Mouse (Mus musculus): Measurements from ENCODE around the gene Mrpl33.

DNA sequence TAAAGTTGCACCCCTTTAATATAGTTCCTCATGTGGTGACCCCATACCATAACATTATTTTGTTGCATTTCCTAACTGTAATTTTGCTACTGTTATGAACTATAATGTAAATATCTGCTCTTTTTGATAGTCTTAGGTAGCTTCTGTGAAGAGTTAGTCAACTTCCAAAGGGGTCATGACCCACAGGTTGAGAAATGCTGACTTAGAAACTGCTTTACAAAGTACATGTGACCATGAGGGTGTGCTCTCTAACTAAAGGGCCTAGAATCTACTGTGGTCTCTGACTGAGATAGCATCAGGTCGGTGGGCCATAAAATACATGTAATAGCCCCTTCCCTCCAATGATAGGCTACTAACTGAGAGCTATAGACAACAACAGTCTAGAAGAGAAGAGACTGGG lies 81.3 kb downstream of the Mrpl33 start:
- TF ChIP-seq EP300 (IDR thresholded peaks at IDR 0.05) (no peak), CTCF (IDR thresholded peaks at IDR 0.05) (no peak)

Measured in lung, postnatal 0 days (tissue).